8 mouse cellular contexts compared by ENCODE assay signal in the genomic region with DNA sequence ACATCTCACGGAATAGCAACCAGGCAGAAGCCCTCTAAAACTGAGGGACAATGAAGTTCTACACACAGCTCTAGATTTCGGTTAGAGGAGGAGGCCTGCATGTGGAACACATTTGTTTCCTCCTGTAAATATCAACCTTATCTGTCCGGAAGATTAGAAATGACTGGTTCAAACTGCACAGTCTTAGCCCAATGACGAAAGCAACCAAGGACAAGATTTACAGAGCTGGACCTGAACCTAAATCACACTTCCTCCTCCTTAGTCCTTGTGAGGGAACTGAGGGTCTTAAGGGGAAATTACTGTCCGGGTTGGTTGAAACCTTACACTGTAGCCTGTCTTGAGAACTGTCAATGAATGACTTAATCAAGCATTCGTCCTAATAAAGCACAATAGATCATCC. TPM values are rescaled to one million over a fixed set of nuclear protein-coding genes. Genes with fewer than 3 reads are reported as not detected.
DNase-seq lines count a peak whose midpoint lies in the region; ATAC-seq lines count a peak whose summit lies in the region.

No protein-coding gene starts in this region.

- peak overlapping the region; percentile 57 to 96 for H3K27ac ChIP-seq in heart, embryonic 14.5 days (replicated peaks in 1 of 2; ENCODE audit: control insufficient read depth in 1 of 2, insufficient read depth in 1 of 2, low read depth in 2 of 2, low read length in 2 of 2)
- H3K27ac ChIP-seq in hindbrain, embryonic 14.5 days = no peak overlapping the region
- H3K27ac ChIP-seq in midbrain, embryonic 13.5 days = no peak overlapping the region

- 9% methylated on average over 6 of the region's 6 CpGs for WGBS in heart, embryonic 14.5 days
- WGBS in hindbrain, embryonic 14.5 days = 40% methylated on average over 6 of the region's 6 CpGs
- 40% methylated on average over 6 of the region's 6 CpGs for WGBS in midbrain, embryonic 13.5 days

- ATAC-seq in heart, embryonic 14.5 days (ENCODE audit: insufficient number of reproducible peaks, insufficient read depth, low FRiP score, low read depth) = no peak
- ATAC-seq in hindbrain, embryonic 14.5 days (ENCODE audit: low FRiP score) = no peak
- no peak for ATAC-seq in midbrain, embryonic 13.5 days

- H3K9me3 ChIP-seq in heart, embryonic 14.5 days (ENCODE audit: control insufficient read depth, low read length) = no peaks in the 10 kb centered on the region
- H3K9me3 ChIP-seq in hindbrain, embryonic 14.5 days (ENCODE audit: control insufficient read depth, low read length) = no peaks in the 10 kb centered on the region
- H3K9me3 ChIP-seq in midbrain, embryonic 13.5 days = no peaks in the 10 kb centered on the region

- DNase-seq in heart, postnatal 36 days = no peak
- DNase-seq in adipocyte (ENCODE audit: low spot score) = peak; percentile 23
- DNase-seq in hindbrain, embryonic 14.5 days (ENCODE audit: low spot score) = no peak
- no peak for DNase-seq in Muller cell, postnatal 12 days (ENCODE audit: inconsistent ontology term)
- DNase-seq in spleen, postnatal 10 days (ENCODE audit: low spot score in 2 of 2) = no peak
- DNase-seq in layer of hippocampus, adult 8-10 months (ENCODE audit: low spot score in 2 of 2) = no peak

- peak overlapping the region; percentile 94 to 98 for H3K4me3 ChIP-seq in heart, embryonic 14.5 days (ENCODE audit: control insufficient read depth in 1 of 2, insufficient read depth in 1 of 2, low read depth in 1 of 2, low read length in 2 of 2)
- peak overlapping the region; percentile 50 for H3K4me3 ChIP-seq in hindbrain, embryonic 14.5 days (replicated peaks; ENCODE audit: low read length)
- peak overlapping the region; percentile 96 for H3K4me3 ChIP-seq in midbrain, embryonic 13.5 days (replicated peaks)

- peaks cover 6 to 39% of the 10 kb centered on the region in 2 experiments for H3K4me1 ChIP-seq in heart, embryonic 14.5 days (ENCODE audit: control insufficient read depth in 2 of 2, insufficient read depth in 2 of 2, low read length in 2 of 2)
- peaks cover 26% of the 10 kb centered on the region for H3K4me1 ChIP-seq in hindbrain, embryonic 14.5 days (replicated peaks; ENCODE audit: control insufficient read depth, insufficient read depth, low read length)
- peaks cover 37% of the 10 kb centered on the region for H3K4me1 ChIP-seq in midbrain, embryonic 13.5 days (replicated peaks)

- intact Hi-C loops in heart, postnatal 36 days (cut with DNase I) = loop anchor here (2.0 kb wide), 1 partner anchor 15 kb away; no protein-coding TSS in a partner anchor

- H3K4me2 ChIP-seq in heart, embryonic 14.5 days (ENCODE audit: low read length) = peak overlapping the region; percentile 71
- H3K4me2 ChIP-seq in hindbrain, embryonic 14.5 days (replicated peaks) = peak overlapping the region; percentile 88
- H3K4me2 ChIP-seq in midbrain, embryonic 13.5 days (replicated peaks) = peak overlapping the region; percentile 95

- peak overlapping the region; percentile 95 for H3K9ac ChIP-seq in heart, embryonic 14.5 days (ENCODE audit: low read length)
- peak overlapping the region; percentile 69 for H3K9ac ChIP-seq in hindbrain, embryonic 14.5 days
- peak overlapping the region; percentile 97 for H3K9ac ChIP-seq in midbrain, embryonic 13.5 days (replicated peaks)

- H3K36me3 ChIP-seq in heart, embryonic 14.5 days (ENCODE audit: control insufficient read depth, insufficient read depth, low read length) = 0 out of 2 replicates have a peak, but pooled peaks cover 5% of the 10 kb centered on the region
- H3K36me3 ChIP-seq in hindbrain, embryonic 14.5 days (replicated peaks; ENCODE audit: control insufficient read depth, insufficient read depth) = no peaks in the 10 kb centered on the region
- no peaks in the 10 kb centered on the region for H3K36me3 ChIP-seq in midbrain, embryonic 13.5 days

- no peaks in the 10 kb centered on the region for H3K27me3 ChIP-seq in heart, embryonic 14.5 days (ENCODE audit: control insufficient read depth, insufficient read depth, low read length)
- H3K27me3 ChIP-seq in hindbrain, embryonic 14.5 days (ENCODE audit: control insufficient read depth, insufficient read depth, low read length) = no peaks in the 10 kb centered on the region
- H3K27me3 ChIP-seq in midbrain, embryonic 13.5 days = no peaks in the 10 kb centered on the region

RNA-seq across cellular contexts. Expression of a gene that starts 1.5 kb away (rescaled TPM):
- polyA plus RNA-seq in heart, embryonic 14.5 days (2014; fragmentation: Nextera tagmentation; extraction: Ambion mirVana) = 27.0 and 28.9 TPM in 2 replicates
- total RNA-seq in heart, postnatal 36 days (2021) = 10 to 100 TPM; 54.6 to 62.5 TPM
- polyA plus RNA-seq in hindbrain, embryonic 14.5 days (2014; fragmentation: Nextera tagmentation; extraction: Ambion mirVana) = 48.1 and 48.3 TPM in 2 replicates
- polyA plus RNA-seq in midbrain, embryonic 13.5 days (2015; fragmentation: Nextera tagmentation; extraction: Ambion mirVana) = 37.7 and 39.8 TPM in 2 replicates
- 100 to 1,000 TPM; 114 to 140 (median 119) TPM for total RNA-seq in layer of hippocampus, adult 8-10 months (2022)

RNA-seq across cellular contexts. Expression of a gene that starts 30.6 kb away (rescaled TPM):
- 1.2 TPM in 1 of 2 replicates, not detected in the other for polyA plus RNA-seq in heart, embryonic 14.5 days (2014; fragmentation: Nextera tagmentation; extraction: Ambion mirVana)
- not detected for total RNA-seq in heart, postnatal 36 days (2021)
- polyA plus RNA-seq in hindbrain, embryonic 14.5 days (2014; fragmentation: Nextera tagmentation; extraction: Ambion mirVana) = 0.72 and 1.3 TPM in 2 replicates
- polyA plus RNA-seq in midbrain, embryonic 13.5 days (2015; fragmentation: Nextera tagmentation; extraction: Ambion mirVana) = 0.32 TPM in 1 of 2 replicates, not detected in the other
- total RNA-seq in layer of hippocampus, adult 8-10 months (2022) = 1 to 10 TPM in 2 of 4 experiments, under 1 TPM in 1, not detected in 1; 0.61 to 2.3 (median 1.3) TPM

RNA-seq across cellular contexts. Expression of a gene that starts 40.8 kb away (rescaled TPM):
- 8.1 and 9.4 TPM in 2 replicates for polyA plus RNA-seq in heart, embryonic 14.5 days (2014; fragmentation: Nextera tagmentation; extraction: Ambion mirVana)
- total RNA-seq in heart, postnatal 36 days (2021) = 1 to 10 TPM; 2.9 to 3.0 TPM
- 1.7 and 1.8 TPM in 2 replicates for polyA plus RNA-seq in hindbrain, embryonic 14.5 days (2014; fragmentation: Nextera tagmentation; extraction: Ambion mirVana)
- polyA plus RNA-seq in midbrain, embryonic 13.5 days (2015; fragmentation: Nextera tagmentation; extraction: Ambion mirVana) = 2.0 and 2.4 TPM in 2 replicates
- 1 to 10 TPM; 5.0 to 7.7 (median 6.5) TPM for total RNA-seq in layer of hippocampus, adult 8-10 months (2022)

Comparison
In these comparisons a context has a peak if more than half of its experiments do, and no peak if none do; other contexts are left out.
1. H3K27ac ChIP-seq: peak in heart, embryonic 14.5 days (2 of 2); none in hindbrain, embryonic 14.5 days (single experiment) and midbrain, embryonic 13.5 days (single experiment).
2. Peak in every context shown above with its lines, with median percentiles within 50 percentile points of each other: H3K4me2 ChIP-seq, H3K4me3 ChIP-seq and H3K9ac ChIP-seq.